Mouse (Mus musculus) kidney, embryonic 16.5 days (tissue): ENCODE results near the gene Gm21992. TPM values are rescaled to one million over a fixed set of nuclear protein-coding genes. Genes with fewer than 3 reads are reported as not detected.

Experiments used
- ATAC-seq: fragments of 200-750 bp; cut with Nextera tagmentation; 2 replicates; pipeline ENCODE4 v1.8.0; 2017; ENCODE audit warnings: moderate TSS enrichment; ENCODE audit not compliant: low FRiP score, low TSS enrichment
- H3K27ac ChIP-seq: fragments of 300-500 bp; sonication (generic); 2 replicates; pipeline ENCODE4 v1.5.1; 2014; ENCODE audit warnings: low read length
- H3K27me3 ChIP-seq: fragments of 300-500 bp; sonication (generic); 2 replicates; pipeline ENCODE4 v1.6.1; 2014; ENCODE audit warnings: low read length, control low read depth, mixed read lengths; ENCODE audit not compliant: insufficient read depth
- H3K36me3 ChIP-seq: fragments of 300-500 bp; sonication (generic); 2 replicates; pipeline ENCODE4 v1.6.1; 2014; ENCODE audit warnings: low read length, control low read depth, mixed read lengths; ENCODE audit not compliant: insufficient read depth
- H3K4me1 ChIP-seq: fragments of 300-500 bp; sonication (generic); 2 replicates; pipeline ENCODE4 v1.6.1; 2014; ENCODE audit warnings: low read length, control low read depth, mixed read lengths; ENCODE audit not compliant: insufficient read depth
- H3K4me2 ChIP-seq: fragments of 300-500 bp; sonication (generic); replicated peaks from 2 replicates; pipeline ENCODE4 v1.6.1; 2014; ENCODE audit warnings: low read depth, low read length
- H3K4me3 ChIP-seq: fragments of 300-500 bp; sonication (generic); 2 replicates; pipeline ENCODE4 v1.5.1; 2014; ENCODE audit warnings: mild to moderate bottlenecking, low read length
- H3K9ac ChIP-seq: fragments of 300-500 bp; sonication (generic); replicated peaks from 2 replicates; pipeline ENCODE4 v1.6.1; 2014; ENCODE audit warnings: low read length
- H3K9me3 ChIP-seq: fragments of 300-500 bp; sonication (generic); 2 replicates; pipeline ENCODE4 v1.6.1; 2016; ENCODE audit warnings: low read length, control low read depth
- WGBS: fragments of 180-500 bp; shearing (Covaris S2); extraction: QIAGEN DNeasy Blood & Tissue Kit; methylation state at CpG from one replicate; pipeline ENCODE4 v1.1.7; 2014; 5-methylcytosine and 5-hydroxymethylcytosine counted together
- polyA plus RNA-seq: library from polyadenylated mRNA; unstranded; fragments of >200 nt; fragmentation: Nextera tagmentation; extraction: Ambion mirVana; gene quantifications from 2 replicates; pipeline ENCODE4 v1.2.1, GENCODE M21; 2015

The Gm21992 gene
- polyA plus RNA-seq, 1 experiment from 2014 or later: 30.4 TPM

- H3K9ac ChIP-seq: no peak overlapping the region
- no peaks in the 10 kb centered on the region for H3K27me3 ChIP-seq
- WGBS: 94% methylated on average over 2 of the region's 2 CpGs
- no peak overlapping the region for H3K4me2 ChIP-seq
- H3K9me3 ChIP-seq: no peaks in the 10 kb centered on the region
- no peak overlapping the region for H3K27ac ChIP-seq
- ATAC-seq: no peak
- peaks cover 12% of the 10 kb centered on the region for H3K4me1 ChIP-seq
- no peak overlapping the region for H3K4me3 ChIP-seq
- peaks cover 48% of the 10 kb centered on the region for H3K36me3 ChIP-seq
Measured at GRCm38 (mm10) chr19:4797846-4798245, 13.6 kb downstream of the Gm21992 start.

GRCm38 (mm10) chr19:4795929-4796328 lies 15.5 kb downstream of the Gm21992 start:
- Histone ChIP-seq H3K9ac (no peak overlapping the region), H3K9me3 (no peaks in the 10 kb centered on the region), H3K36me3 (peaks cover 41% of the 10 kb centered on the region), H3K27me3 (no peaks in the 10 kb centered on the region), H3K4me3 (no peak overlapping the region), H3K27ac (no peak overlapping the region), H3K4me1 (peaks cover 25% of the 10 kb centered on the region), H3K4me2 (no peak overlapping the region)
- no peak for ATAC-seq
- WGBS: 50% methylated on average over 1 of the region's 1 CpGs

GRCm38 (mm10) chr19:4793831-4794422 lies 17.5 kb downstream of the Gm21992 start, which contains the start of gene Rbm4:
Gene Rbm4 (minus strand): TSS chr19:4793901.
- Histone ChIP-seq H3K27me3 (no peaks in the 10 kb centered on the region), H3K9ac (peak within 1 kb of the TSS; percentile 85), H3K36me3 (peaks cover 31% of the 10 kb centered on the region), H3K4me1 (peaks cover 35% of the 10 kb centered on the region), H3K27ac (peak within 1 kb of the TSS; percentile 88), H3K4me2 (peak within 1 kb of the TSS; percentile 84), H3K4me3 (peak within 1 kb of the TSS; percentile 92), H3K9me3 (no peaks in the 10 kb centered on the region)
- WGBS: 0% methylated on average over 31 of the region's 31 CpGs
- ATAC-seq: peak; percentile 98

GRCm38 (mm10) chr19:4793281-4793830 lies 18.1 kb downstream of the Gm21992 start:
- H3K27me3 ChIP-seq: no peaks in the 10 kb centered on the region
- 1% methylated on average over 16 of the region's 16 CpGs for WGBS
- H3K4me1 ChIP-seq: peaks cover 35% of the 10 kb centered on the region
- ATAC-seq: peak; percentile 60; the same call in 1 of the 2 replicates
- H3K4me2 ChIP-seq: peak overlapping the region; percentile 84
- H3K27ac ChIP-seq: peak overlapping the region; percentile 88
- H3K4me3 ChIP-seq: peak overlapping the region; percentile 92
- H3K9me3 ChIP-seq: no peaks in the 10 kb centered on the region
- H3K36me3 ChIP-seq: peaks cover 30% of the 10 kb centered on the region
- H3K9ac ChIP-seq: peak overlapping the region; percentile 85

GRCm38 (mm10) chr19:4786313-4786712 lies 25.1 kb downstream of the Gm21992 start:
- Histone ChIP-seq H3K4me3 (no peak overlapping the region), H3K36me3 (peaks cover 62% of the 10 kb centered on the region), H3K9me3 (no peaks in the 10 kb centered on the region), H3K27me3 (no peaks in the 10 kb centered on the region), H3K4me2 (no peak overlapping the region), H3K9ac (no peak overlapping the region), H3K27ac (no peak overlapping the region), H3K4me1 (peaks cover 14% of the 10 kb centered on the region)
- 85% methylated on average over 2 of the region's 2 CpGs for WGBS
- no peak for ATAC-seq

GRCm38 (mm10) chr19:4785206-4785605 lies 26.2 kb downstream of the Gm21992 start:
- Histone ChIP-seq H3K27ac (no peak overlapping the region), H3K27me3 (no peaks in the 10 kb centered on the region), H3K4me2 (no peak overlapping the region), H3K36me3 (peaks cover 59% of the 10 kb centered on the region), H3K4me1 (peaks cover 3% of the 10 kb centered on the region), H3K9ac (no peak overlapping the region), H3K4me3 (no peak overlapping the region), H3K9me3 (no peaks in the 10 kb centered on the region)
- ATAC-seq: no peak
- 89% methylated on average over 7 of the region's 7 CpGs for WGBS

- Histone ChIP-seq H3K9ac (no peak overlapping the region), H3K4me1 (no peaks in the 10 kb centered on the region), H3K4me2 (no peak overlapping the region), H3K36me3 (peaks cover 60% of the 10 kb centered on the region), H3K9me3 (no peaks in the 10 kb centered on the region), H3K27me3 (no peaks in the 10 kb centered on the region), H3K27ac (no peak overlapping the region), H3K4me3 (no peak overlapping the region)
- 94% methylated on average over 2 of the region's 2 CpGs for whole genome bisulfite sequencing
- ATAC-seq: no peak
Measured at GRCm38 (mm10) chr19:4782891-4783290, 28.5 kb downstream of the Gm21992 start.

- Histone ChIP-seq H3K4me2 (no peak overlapping the region), H3K36me3 (peaks cover 42% of the 10 kb centered on the region), H3K27ac (no peak overlapping the region), H3K4me3 (no peak overlapping the region), H3K9ac (no peak overlapping the region), H3K4me1 (no peaks in the 10 kb centered on the region), H3K9me3 (no peaks in the 10 kb centered on the region), H3K27me3 (no peaks in the 10 kb centered on the region)
- no peak for ATAC-seq
- 83% methylated on average over 3 of the region's 3 CpGs for WGBS
Measured at GRCm38 (mm10) chr19:4772785-4773184, 38.6 kb downstream of the Gm21992 start.

- H3K9ac ChIP-seq: no peak overlapping the region
- H3K9me3 ChIP-seq: no peaks in the 10 kb centered on the region
- H3K4me1 ChIP-seq: no peaks in the 10 kb centered on the region
- no peak overlapping the region for H3K4me3 ChIP-seq
- no peak overlapping the region for H3K4me2 ChIP-seq
- peaks cover 51% of the 10 kb centered on the region for H3K36me3 ChIP-seq
- ATAC-seq: 0 out of 2 replicates have a peak, but pooled peaks have one; percentile 39
- WGBS: 87% methylated on average over 12 of the region's 12 CpGs
- no peak overlapping the region for H3K27ac ChIP-seq
- no peaks in the 10 kb centered on the region for H3K27me3 ChIP-seq
Measured at GRCm38 (mm10) chr19:4767507-4768148, 43.8 kb downstream of the Gm21992 start.

- Histone ChIP-seq H3K36me3 (peaks cover 33% of the 10 kb centered on the region), H3K4me3 (no peak overlapping the region), H3K27ac (no peak overlapping the region), H3K27me3 (no peaks in the 10 kb centered on the region), H3K9ac (no peak overlapping the region), H3K4me2 (no peak overlapping the region), H3K4me1 (peaks cover 10% of the 10 kb centered on the region), H3K9me3 (no peaks in the 10 kb centered on the region)
- ATAC-seq: no peak
- 46% methylated on average over 1 of the region's 1 CpGs for WGBS
Measured at GRCm38 (mm10) chr19:4762876-4763275, 48.5 kb downstream of the Gm21992 start.
